Mouse (Mus musculus): ENCODE measurements around the gene Sgk1.
A peak's percentile ranks its signal among the peaks of the same experiment; 100 is the strongest.

The Sgk1 gene

DNA sequence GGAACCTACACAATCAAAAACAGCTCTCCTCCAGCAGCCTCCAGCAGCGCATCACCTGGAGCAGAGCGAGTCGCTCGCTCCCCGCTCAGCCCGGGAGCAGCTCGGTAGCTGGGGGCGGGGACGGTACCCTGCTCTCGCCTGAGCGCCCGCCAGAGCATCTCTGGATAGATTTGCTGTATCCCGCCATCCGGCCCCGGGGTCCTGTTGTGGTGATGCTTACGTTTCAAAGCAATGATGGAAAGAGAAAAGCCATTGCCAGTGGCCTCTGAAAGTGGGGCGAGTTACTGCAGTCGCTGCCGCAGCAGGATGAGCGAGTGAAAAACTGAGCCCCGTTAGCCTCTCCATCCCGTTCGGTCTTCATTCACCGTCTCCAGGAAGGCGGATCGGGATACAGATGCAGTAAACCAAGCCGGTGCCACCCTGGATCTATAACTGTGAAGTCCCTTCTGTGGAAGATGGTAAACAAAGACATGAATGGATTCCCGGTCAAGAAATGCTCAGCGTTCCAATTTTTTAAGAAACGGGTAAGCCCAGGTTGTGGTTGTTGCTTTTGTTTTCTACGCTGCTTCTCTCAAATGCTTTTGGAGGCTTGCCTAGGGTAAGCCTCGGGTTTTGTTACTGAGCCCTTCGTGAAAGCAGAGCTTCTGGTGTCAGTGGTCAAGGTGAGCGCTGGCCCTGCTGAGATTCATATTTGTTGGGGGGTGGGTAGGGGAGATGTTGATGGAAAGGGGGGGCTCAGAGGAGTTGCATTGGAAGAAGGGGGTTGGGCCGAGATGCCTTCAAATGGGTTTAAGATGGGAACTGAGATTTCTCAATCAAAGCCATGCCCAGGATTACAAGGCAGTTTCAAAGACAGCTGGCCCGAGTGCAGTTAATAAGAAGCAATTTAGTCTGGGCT is at the start of gene Sgk1:
TSS of gene Sgk1 (plus strand) at position 1 of the 898 bp plus-strand sequence.
- DNase-seq (ENCODE audit: low read depth, low spot score), result peak; percentile 52

- DNase-seq (ENCODE audit: low read depth, low spot score), result no peak
Observed at GRCm38 (mm10) chr10:21832282-21832681, 49.7 kb upstream of the Sgk1 start.

- no peak for DNase-seq (ENCODE audit: low read depth, low spot score)
Observed at GRCm38 (mm10) chr10:21833757-21834156, 48.2 kb upstream of the Sgk1 start.

GRCm38 (mm10) chr10:21835077-21835476 is 46.9 kb upstream of the Sgk1 start:
- DNase-seq (ENCODE audit: low read depth, low spot score), result no peak

- no peak for DNase-seq (ENCODE audit: low read depth, low spot score)
Observed at GRCm38 (mm10) chr10:21839248-21840155, 42.5 kb upstream of the Sgk1 start.

GRCm38 (mm10) chr10:21843326-21843725 is 38.7 kb upstream of the Sgk1 start:
- DNase-seq (ENCODE audit: low read depth, low spot score), result no peak

DNA sequence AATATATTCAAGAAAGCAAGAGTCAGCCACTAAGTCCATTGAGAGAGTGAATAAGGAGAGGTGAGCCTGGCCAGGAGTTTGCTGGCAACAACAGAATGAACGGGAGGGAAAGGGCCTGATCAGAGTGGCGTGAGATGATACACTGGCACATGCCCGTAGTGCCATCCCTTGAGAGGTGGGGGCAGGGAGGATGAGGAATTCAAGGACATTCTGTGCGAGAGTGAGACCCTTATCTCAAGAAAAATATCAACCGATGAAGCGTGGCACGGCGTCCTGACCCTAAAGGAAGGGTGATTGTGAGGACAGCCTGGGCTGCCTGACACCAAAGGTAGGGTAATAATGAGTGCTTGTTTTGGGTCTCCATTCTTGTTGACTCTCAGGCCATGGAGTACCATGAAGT is 38.1 kb upstream of the Sgk1 start:
- DNase-seq (ENCODE audit: low read depth, low spot score), result no peak

- no peak for DNase-seq (ENCODE audit: low read depth, low spot score)
Observed at GRCm38 (mm10) chr10:21844391-21844790, 37.6 kb upstream of the Sgk1 start.

DNA sequence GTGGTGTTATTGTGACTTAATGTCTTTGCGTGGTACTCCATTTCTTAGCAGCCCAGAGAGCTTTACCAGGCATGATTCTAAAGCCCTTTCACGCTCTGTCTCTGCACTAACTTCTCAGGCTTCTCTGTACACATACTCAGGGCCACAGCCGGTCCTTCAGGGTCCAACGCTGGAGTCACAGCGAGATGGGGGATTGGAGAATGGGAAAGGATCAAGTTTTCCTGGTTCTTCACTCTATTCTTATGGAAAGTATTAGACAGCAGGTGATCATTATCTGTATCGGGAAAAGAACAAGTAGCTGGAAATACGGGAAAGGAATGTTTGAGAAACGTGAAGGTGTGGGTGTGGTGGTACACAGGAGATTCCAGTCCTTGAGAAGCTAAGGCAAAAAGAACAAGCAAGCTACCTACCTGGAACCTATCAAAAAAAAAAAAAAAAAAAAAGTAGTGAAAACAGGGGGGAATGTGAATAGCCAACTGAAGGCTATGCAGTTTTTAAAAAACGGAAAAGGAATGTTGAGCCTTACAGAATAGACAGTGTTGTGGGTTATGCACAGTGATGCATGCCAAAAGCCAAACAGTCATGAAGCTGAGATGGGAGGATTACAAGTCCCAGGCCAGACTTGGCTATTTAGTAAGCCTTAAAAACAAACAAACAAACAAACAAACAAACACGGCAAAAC is 36.2 kb upstream of the Sgk1 start:
- no peak for DNase-seq (ENCODE audit: low read depth, low spot score)

- no peak for DNase-seq (ENCODE audit: low read depth, low spot score)
Observed at GRCm38 (mm10) chr10:21846366-21846765, 35.6 kb upstream of the Sgk1 start.

DNA sequence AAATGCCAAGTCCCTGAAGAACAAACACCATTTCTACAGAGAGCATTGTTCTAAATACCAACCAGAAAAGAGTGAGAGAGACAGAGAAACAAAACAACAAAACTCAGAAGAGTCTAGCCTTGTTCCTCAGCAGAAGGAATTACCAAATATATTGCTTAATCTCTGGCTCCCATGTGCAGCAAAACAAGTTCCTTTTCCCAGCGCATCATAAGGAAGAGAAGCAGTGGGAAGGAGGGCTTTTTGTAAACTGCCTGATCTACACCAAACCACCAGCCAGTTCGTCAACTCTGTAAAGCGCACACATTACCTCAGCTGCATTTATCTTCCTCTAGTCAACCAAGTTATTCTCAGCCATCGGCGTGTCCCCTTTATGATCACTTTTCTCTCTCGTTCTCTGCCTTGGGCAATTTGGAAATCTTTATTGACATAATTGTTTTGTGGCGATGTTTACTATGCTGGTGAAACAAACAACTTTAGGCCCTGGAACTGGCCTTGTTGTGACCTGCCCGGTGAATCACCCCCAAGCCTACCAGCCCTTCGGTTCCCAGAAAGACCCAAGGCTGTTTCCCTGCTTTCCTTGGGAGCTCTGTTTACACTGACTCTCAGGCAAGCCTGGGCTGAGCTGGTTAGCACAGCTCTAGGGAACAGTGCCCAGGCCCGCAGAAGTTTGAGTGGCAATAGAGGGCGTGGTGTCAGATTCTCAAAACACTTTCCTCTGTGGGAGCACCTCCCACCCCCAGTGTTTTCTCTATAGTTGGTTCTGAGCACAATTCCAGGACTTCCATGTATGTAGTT is 34.8 kb upstream of the Sgk1 start:
- DNase-seq (ENCODE audit: low read depth, low spot score), result no peak

GRCm38 (mm10) chr10:21847931-21848670 is 33.9 kb upstream of the Sgk1 start:
- DNase-seq (ENCODE audit: low read depth, low spot score), result no peak

- DNase-seq (ENCODE audit: low read depth, low spot score), result no peak
Observed at GRCm38 (mm10) chr10:21849251-21849650, 32.7 kb upstream of the Sgk1 start.

- DNase-seq (ENCODE audit: low read depth, low spot score), result no peak
Observed at GRCm38 (mm10) chr10:21850330-21850729, 31.7 kb upstream of the Sgk1 start.

- DNase-seq (ENCODE audit: low read depth, low spot score), result no peak
Observed at GRCm38 (mm10) chr10:21853122-21853521, 28.9 kb upstream of the Sgk1 start.

GRCm38 (mm10) chr10:21853566-21854328 is 28.2 kb upstream of the Sgk1 start:
- DNase-seq (ENCODE audit: low read depth, low spot score), result no peak

DNA sequence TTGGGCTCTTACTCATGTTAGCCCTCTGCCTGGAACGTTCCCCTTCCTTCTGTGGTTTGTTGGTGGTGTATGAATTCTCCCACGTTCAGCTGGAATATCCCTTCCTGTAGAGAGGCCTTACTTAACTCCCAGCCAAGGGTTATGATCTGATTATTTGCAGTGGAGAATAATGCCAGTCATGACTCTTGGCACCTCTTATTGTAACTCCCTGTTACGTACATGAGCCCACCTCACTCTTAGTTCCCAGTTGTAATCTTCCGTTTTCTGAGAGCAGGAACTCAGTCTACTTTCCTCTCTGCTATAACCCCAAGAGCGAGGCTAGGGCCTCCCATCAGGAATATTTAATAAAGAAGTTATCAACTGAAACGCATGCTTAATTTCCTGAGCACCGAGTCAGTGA is 26.6 kb upstream of the Sgk1 start:
- DNase-seq (ENCODE audit: low read depth, low spot score), result no peak

GRCm38 (mm10) chr10:21857676-21858075 is 24.3 kb upstream of the Sgk1 start:
- DNase-seq (ENCODE audit: low read depth, low spot score), result no peak

GRCm38 (mm10) chr10:21858437-21858974 is 23.5 kb upstream of the Sgk1 start:
- no peak for DNase-seq (ENCODE audit: low read depth, low spot score)
